Mouse (Mus musculus) kidney, postnatal 0 days (tissue): Measurements from ENCODE around the gene Gsdma. TPM values are rescaled to one million over a fixed set of nuclear protein-coding genes. Genes with fewer than 3 reads are reported as not detected.

Experiments
- ATAC-seq: fragments of 200-750 bp; cut with Nextera tagmentation; replicated peaks from 2 replicates; pipeline ENCODE4 v1.8.0; 2017; ENCODE audit warnings: low read depth, moderate number of reproducible peaks, moderate TSS enrichment, moderate library complexity; ENCODE audit not compliant: low FRiP score
- DNase-seq: peaks from one replicate; pipeline ENCODE4 v3.0.0-alpha.2; 2016; ENCODE audit warnings: low spot score
- H3K27ac ChIP-seq: fragments of 300-500 bp; sonication (generic); 2 replicates; pipeline ENCODE4 v1.5.1; 2014; ENCODE audit warnings: mild to moderate bottlenecking
- H3K27me3 ChIP-seq: fragments of 300-500 bp; sonication (generic); 2 replicates; pipeline ENCODE4 v1.6.1; 2014; ENCODE audit warnings: low read length, mixed read lengths; ENCODE audit not compliant: insufficient read depth
- H3K36me3 ChIP-seq: fragments of 300-500 bp; sonication (generic); 2 replicates; pipeline ENCODE4 v1.6.1; 2014; ENCODE audit warnings: low read length, mixed read lengths; ENCODE audit not compliant: insufficient read depth
- H3K4me1 ChIP-seq: fragments of 300-500 bp; sonication (generic); replicated peaks from 2 replicates; pipeline ENCODE4 v1.6.1; 2014; ENCODE audit warnings: antibody characterized with exemption, low read length, mixed read lengths; ENCODE audit not compliant: insufficient read depth
- H3K4me2 ChIP-seq: fragments of 300-500 bp; sonication (generic); 2 replicates; pipeline ENCODE4 v1.6.1; 2014; ENCODE audit warnings: mild to moderate bottlenecking, low read length, moderate library complexity, mixed read lengths
- H3K4me3 ChIP-seq: fragments of 300-500 bp; sonication (generic); replicated peaks from 2 replicates; pipeline ENCODE4 v1.5.1; 2014; ENCODE audit warnings: low read depth, low read length
- H3K9ac ChIP-seq: fragments of 300-500 bp; sonication (generic); 2 replicates; pipeline ENCODE4 v1.6.1; 2014; ENCODE audit warnings: low read depth, low read length
- H3K9me3 ChIP-seq: fragments of 300-500 bp; sonication (generic); replicated peaks from 2 replicates; pipeline ENCODE4 v1.6.1; 2016; ENCODE audit warnings: low read length, inconsistent platforms, mixed read lengths
- CTCF ChIP-seq: IDR thresholded peaks from 2 replicates; pipeline ENCODE4 v1.5.1; 2016; ENCODE audit warnings: antibody characterized with exemption, low read depth, mild to moderate bottlenecking, moderate library complexity
- WGBS: fragments of 180-500 bp; shearing (Covaris S2); extraction: QIAGEN DNeasy Blood & Tissue Kit; methylation state at CpG from one replicate; pipeline ENCODE4 v1.1.7; 2014; 5-methylcytosine and 5-hydroxymethylcytosine counted together
- polyA plus RNA-seq: library from polyadenylated mRNA; unstranded; fragments of >200 nt; fragmentation: Nextera tagmentation; extraction: Ambion mirVana; gene quantifications from 2 replicates; pipeline ENCODE4 v1.2.1, GENCODE M21; 2015

Gene Gsdma
- polyA plus RNA-seq, 1 experiment from 2014 or later = 0.21 TPM

DNA sequence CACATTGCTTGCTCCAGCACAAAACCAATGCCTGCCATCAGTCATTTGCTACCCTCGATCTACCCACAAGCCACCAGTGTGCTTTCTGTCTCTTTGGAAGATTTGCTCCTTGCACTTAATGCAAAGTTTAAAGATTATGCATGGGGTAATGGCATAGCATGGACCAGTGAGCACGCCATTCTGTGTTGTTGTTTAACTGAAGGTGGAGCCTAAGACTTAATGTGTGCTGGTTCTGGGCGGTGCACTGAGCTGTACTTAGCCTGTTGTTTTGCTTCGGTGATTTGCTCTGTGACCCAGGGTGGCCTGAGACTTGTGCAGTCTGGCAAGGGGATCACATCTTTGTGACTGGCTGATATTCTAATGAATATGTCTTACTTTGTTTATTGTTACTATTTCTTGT is 22.8 kb downstream of the Gsdma start:
- Histone ChIP-seq H3K36me3 (peaks cover 55% of the 10 kb centered on the region), H3K4me1 (0 out of 2 replicates have a peak, but pooled peaks cover 3% of the 10 kb centered on the region), H3K4me2 (no peak overlapping the region), H3K9ac (no peak overlapping the region), H3K27me3 (no peaks in the 10 kb centered on the region), H3K27ac (peak overlapping the region; percentile 38), H3K9me3 (no peaks in the 10 kb centered on the region), H3K4me3 (no peak overlapping the region)
- 39% methylated on average over 4 of the region's 4 CpGs for WGBS
- ATAC-seq = peak; percentile 64
- DNase-seq = peak; percentile 37
- 0 out of 2 replicates have a peak, but pooled peaks have one; percentile 13 for TF ChIP-seq CTCF

DNA sequence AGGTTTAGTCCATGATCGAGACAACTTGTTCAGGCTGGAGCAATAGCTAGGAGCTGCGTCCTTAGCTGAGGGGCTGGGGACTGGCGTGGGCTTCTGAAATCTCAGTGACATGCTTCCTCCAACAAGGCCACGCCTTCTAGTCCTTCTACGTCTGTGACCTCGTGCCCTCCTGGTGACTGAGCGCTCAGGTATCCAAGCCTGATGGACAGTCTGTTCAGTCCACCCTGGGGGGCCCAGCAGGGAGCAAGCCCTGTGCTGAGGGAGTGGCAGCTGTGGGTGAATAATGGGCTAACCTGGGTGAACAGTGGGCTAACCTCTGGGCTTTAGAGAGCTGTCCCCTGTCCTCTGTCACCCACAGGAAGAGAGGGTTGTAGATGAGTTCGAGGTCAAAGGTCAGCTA is 23.9 kb downstream of the Gsdma start:
- DNase-seq = no peak
- Histone ChIP-seq H3K9ac (no peak overlapping the region), H3K27me3 (no peaks in the 10 kb centered on the region), H3K36me3 (peaks cover 64% of the 10 kb centered on the region), H3K9me3 (no peaks in the 10 kb centered on the region), H3K4me3 (no peak overlapping the region), H3K27ac (peak overlapping the region; percentile 38), H3K4me1 (0 out of 2 replicates have a peak, but pooled peaks cover 3% of the 10 kb centered on the region), H3K4me2 (no peak overlapping the region)
- no peak for TF ChIP-seq CTCF
- ATAC-seq = peak; percentile 48
- WGBS = 65% methylated on average over 8 of the region's 8 CpGs

DNA sequence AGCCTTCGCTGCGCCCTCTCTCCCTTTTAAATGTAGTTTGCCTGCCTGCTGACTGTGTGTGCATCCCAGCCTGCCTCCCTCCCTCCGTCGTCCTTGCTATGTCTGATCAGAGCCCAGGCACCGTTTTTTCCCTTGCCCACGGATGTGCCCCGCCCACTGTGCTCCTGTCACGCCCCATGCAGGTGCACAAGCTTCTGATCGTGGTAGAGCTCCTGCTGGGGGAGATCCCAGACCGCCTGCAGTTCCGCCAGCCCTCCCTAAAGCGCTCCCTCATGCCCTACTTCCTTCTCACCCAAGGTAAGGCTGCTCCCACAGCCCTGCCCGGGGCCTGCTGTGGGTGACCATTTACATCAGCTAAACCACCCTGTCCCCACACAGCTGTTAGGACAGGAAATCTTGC is 29.1 kb downstream of the Gsdma start:
- DNase-seq (no peak), ATAC-seq (no peak)
- no peak for TF ChIP-seq CTCF
- no peak overlapping the region for H3K4me3 ChIP-seq
- H3K9me3 ChIP-seq = no peaks in the 10 kb centered on the region
- peaks cover 11% of the 10 kb centered on the region for H3K4me1 ChIP-seq
- no peak overlapping the region for H3K4me2 ChIP-seq
- no peak overlapping the region for H3K27ac ChIP-seq
- no peak overlapping the region for H3K9ac ChIP-seq
- no peaks in the 10 kb centered on the region for H3K27me3 ChIP-seq
- peaks cover 62% of the 10 kb centered on the region for H3K36me3 ChIP-seq
- 67% methylated on average over 13 of the region's 13 CpGs for whole genome bisulfite sequencing

DNA sequence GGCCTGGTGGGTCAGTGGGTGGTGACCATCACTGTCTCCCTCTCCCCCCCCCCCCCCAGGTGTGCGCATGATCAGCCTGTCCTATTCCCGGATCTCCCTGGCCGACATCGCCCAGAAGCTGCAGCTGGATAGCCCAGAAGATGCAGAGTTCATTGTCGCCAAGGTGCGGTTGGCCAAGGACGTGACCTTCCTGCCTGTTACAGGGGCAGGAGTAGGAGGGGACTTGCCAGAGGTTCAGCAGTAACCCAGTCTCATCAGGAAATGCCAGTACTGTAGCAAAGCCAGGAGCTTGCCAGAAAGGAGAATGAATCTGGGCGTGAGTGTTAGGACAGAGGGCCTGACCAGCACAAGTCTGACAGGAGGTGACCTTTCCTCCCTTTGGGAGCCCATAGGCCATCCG is 29.6 kb downstream of the Gsdma start:
- peaks cover 11% of the 10 kb centered on the region for H3K4me1 ChIP-seq
- TF ChIP-seq CTCF = no peak
- H3K9me3 ChIP-seq = no peaks in the 10 kb centered on the region
- H3K36me3 ChIP-seq = peaks cover 59% of the 10 kb centered on the region
- no peak for DNase-seq
- H3K27ac ChIP-seq = no peak overlapping the region
- 81% methylated on average over 9 of the region's 9 CpGs for WGBS
- H3K27me3 ChIP-seq = no peaks in the 10 kb centered on the region
- no peak overlapping the region for H3K4me3 ChIP-seq
- ATAC-seq = no peak
- H3K9ac ChIP-seq = no peak overlapping the region
- H3K4me2 ChIP-seq = no peak overlapping the region

DNA sequence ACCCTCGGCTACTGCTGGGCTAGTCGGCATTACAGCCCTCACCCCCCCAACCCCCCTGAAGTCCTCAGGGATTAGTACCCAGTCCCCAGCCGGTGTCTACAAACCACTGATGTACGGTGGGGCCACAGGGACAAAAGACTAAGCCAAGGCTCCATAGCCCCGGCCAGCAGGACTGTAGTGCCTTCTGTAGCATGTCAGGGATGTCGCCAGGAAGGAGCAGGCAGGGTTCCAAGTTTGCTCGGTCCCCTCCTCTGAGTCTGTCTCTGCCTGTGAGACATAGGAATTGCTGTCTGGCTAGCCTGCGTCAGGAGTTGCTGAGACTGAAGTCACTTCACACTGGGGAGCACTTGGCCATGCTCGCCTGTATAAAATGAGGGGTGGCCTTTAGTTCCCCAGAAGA is 30.1 kb downstream of the Gsdma start:
- peak overlapping the region; percentile 13; the same call in 1 of the 2 replicates for H3K27ac ChIP-seq
- WGBS = 74% methylated on average over 9 of the region's 9 CpGs
- peaks cover 11% of the 10 kb centered on the region for H3K4me1 ChIP-seq
- no peaks in the 10 kb centered on the region for H3K27me3 ChIP-seq
- H3K9ac ChIP-seq = no peak overlapping the region
- ATAC-seq = no peak
- H3K4me2 ChIP-seq = no peak overlapping the region
- DNase-seq = no peak
- no peak overlapping the region for H3K4me3 ChIP-seq
- no peaks in the 10 kb centered on the region for H3K9me3 ChIP-seq
- peaks cover 56% of the 10 kb centered on the region for H3K36me3 ChIP-seq
- no peak for TF ChIP-seq CTCF

DNA sequence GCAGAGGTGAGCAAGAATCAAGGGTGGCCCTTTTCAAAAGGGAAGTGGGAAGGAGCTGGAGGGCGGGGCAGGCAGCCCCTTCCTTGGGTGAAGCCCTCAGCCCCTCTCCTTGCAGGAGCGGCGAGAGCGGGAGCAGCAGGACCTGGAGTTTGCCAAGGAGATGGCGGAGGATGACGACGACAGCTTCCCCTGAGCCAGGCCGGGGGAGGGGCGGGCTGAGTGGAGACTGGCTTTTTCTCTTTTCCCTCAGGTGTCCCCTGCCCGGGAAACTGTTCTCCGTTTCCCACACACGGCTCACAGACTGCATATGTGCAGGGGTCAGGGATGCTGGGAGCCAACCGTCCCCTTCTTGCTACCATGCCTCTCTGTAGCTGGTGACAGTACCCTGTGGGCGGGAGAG is 31.3 kb downstream of the Gsdma start:
- 59% methylated on average over 14 of the region's 14 CpGs for WGBS
- ATAC-seq = no peak
- Histone ChIP-seq H3K4me1 (peaks cover 11% of the 10 kb centered on the region), H3K36me3 (peaks cover 52% of the 10 kb centered on the region), H3K27ac (peak overlapping the region; percentile 57; the same call in 1 of the 2 replicates), H3K9ac (no peak overlapping the region), H3K4me3 (no peak overlapping the region), H3K27me3 (no peaks in the 10 kb centered on the region), H3K4me2 (no peak overlapping the region), H3K9me3 (no peaks in the 10 kb centered on the region)
- DNase-seq = no peak
- no peak for TF ChIP-seq CTCF
